Mouse (Mus musculus) embryonic fibroblast, embryonic 13.5 days (primary cell): ENCODE measurements at regions not wholly inside any gene's neighbourhood (a gene's known extent, or its start where the extent isn't known, plus 50 kb on each side); places are given as distances from the start of the nearest gene placed in this dataset.

Source experiments
- CTCF ChIP-seq: IDR thresholded peaks from 2 replicates; pipeline ENCODE4 v1.5.1; 2011; ENCODE audit warnings: mild to moderate bottlenecking, control low read depth, low read length, moderate library complexity, borderline replicate concordance; ENCODE audit not compliant: insufficient read depth
- POLR2A ChIP-seq: IDR thresholded peaks from 2 replicates; pipeline ENCODE4 v1.6.1; 2011; ENCODE audit warnings: low read depth, mild to moderate bottlenecking, control low read depth, low read length, moderate library complexity

- TF ChIP-seq CTCF (no peak), POLR2A (no peak)
Observed at GRCm38 (mm10) chr14:97431221-97431620, 738.3 kb downstream of the Dach1 start.
